Mouse (Mus musculus) kidney, adult 11 months (tissue): ENCODE measurements around the gene Ankrd17.

Source experiments
- DNase-seq: peaks from one replicate; pipeline ENCODE4 v3.0.0; 2022

The Ankrd17 gene

GRCm38 (mm10) chr5:90217226-90217625 lies 149.2 kb downstream of the Ankrd17 start:
- DNase-seq = no peak

GRCm38 (mm10) chr5:90213356-90213755 lies 153.0 kb downstream of the Ankrd17 start:
- DNase-seq = no peak

GRCm38 (mm10) chr5:90203168-90203567 lies 163.2 kb downstream of the Ankrd17 start:
- no peak for DNase-seq

DNA sequence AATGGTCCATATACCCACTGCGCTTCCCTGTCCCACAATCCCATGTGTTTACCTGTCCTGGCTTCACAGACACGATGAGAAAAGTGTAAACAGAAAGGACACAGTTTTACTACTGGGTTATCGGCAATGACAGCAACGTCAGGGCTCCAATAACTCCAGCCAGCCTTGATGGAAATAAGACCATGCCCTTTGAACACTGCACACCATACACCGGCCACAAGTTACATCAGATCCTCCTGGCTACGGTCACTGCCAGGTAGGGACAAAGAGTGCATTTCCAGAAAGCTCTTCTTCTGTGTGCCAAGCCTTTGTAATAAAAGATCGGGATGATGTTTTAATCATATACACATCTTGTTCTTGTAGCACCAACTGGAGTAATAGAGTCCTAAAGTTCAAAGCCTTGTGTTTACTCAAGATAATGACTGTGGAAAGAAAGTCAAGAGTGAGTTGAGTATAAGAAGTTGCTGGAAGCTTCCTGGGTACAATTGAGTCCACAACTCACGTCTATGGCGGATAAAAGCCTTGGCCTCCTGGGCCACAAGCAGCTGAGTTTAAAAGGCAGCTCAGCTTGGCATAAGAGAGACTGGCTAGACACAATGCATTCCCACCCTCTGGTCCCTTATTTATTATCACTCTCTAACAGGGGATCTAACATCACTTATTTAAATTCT lies 163.8 kb downstream of the Ankrd17 start:
- no peak for DNase-seq

GRCm38 (mm10) chr5:90199922-90200632 lies 166.3 kb downstream of the Ankrd17 start:
- DNase-seq = no peak

- no peak for DNase-seq
Observed at GRCm38 (mm10) chr5:90194831-90195230, 171.5 kb downstream of the Ankrd17 start.

DNA sequence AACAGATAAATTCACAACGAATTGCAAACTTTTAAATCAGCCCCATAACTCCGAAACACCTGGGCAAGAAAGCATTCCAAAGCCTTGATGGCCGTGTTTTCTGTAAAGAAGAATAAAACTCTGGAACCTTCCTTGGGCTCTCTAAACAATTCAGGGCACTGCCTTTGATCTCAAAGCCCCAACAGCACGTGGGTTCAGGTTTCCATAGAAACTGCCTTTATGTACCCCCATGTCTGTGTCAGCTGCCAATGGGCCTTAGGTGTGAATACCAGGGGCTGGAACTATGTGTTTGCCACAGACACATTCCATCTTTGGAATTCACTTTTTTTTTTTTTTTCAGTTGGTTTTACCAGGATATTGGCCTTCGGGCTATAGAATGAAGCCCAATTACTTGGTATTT lies 183.6 kb downstream of the Ankrd17 start:
- DNase-seq = no peak

DNA sequence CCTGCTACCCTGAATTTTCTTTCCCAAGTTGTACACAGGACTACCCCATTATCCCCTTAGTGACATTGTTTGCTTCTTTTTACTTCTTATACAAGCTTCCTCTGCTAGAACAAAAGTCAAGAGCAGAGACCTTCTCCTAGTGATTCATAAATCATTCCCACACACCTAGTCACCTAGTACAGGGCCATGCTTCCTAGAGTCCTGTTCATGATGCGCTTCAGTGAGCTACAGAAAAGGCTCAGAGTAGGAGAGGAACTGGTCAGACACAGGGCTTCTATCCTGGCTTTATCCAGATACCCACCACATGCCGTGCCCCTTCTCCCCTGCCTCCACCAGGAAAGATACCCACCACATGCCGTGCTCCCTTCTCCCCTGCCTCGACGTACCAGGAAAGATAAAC lies 187.3 kb downstream of the Ankrd17 start:
- no peak for DNase-seq

DNA sequence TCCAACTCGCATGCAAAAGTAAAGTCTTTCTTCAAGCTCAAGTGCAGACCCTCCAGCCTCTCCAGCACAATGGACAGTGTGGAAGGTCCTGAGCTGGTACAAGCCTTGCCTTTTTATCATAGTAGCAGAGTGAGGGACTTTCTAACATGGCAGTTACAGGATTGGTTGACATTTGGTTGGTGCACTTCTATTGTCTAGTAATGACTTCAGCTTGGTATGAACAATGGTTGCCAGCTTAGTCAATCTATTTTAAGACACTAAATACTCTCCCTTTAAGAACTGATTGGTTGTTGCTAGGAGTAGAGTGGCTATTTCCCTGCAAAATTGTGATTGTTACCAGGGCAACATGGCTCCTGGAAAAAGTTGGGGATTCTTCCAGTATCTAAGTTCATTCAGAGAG lies 188.3 kb downstream of the Ankrd17 start:
- no peak for DNase-seq
